Mouse (Mus musculus) myocyte (in vitro differentiated cells): ENCODE results near the gene Nckap1.

Experiments used
- CEBPB ChIP-seq: IDR thresholded peaks from 2 replicates; pipeline ENCODE4 v1.6.1; 2011; ENCODE audit warnings: mild to moderate bottlenecking, moderate library complexity; ENCODE audit not compliant: poor library complexity, insufficient read depth, severe bottlenecking
- TCF12 ChIP-seq: IDR thresholded peaks from one replicate; pipeline ENCODE4 v1.6.1; 2011; ENCODE audit warnings: mild to moderate bottlenecking, control low read depth; ENCODE audit not compliant: poor library complexity, insufficient read depth, severe bottlenecking

DNA sequence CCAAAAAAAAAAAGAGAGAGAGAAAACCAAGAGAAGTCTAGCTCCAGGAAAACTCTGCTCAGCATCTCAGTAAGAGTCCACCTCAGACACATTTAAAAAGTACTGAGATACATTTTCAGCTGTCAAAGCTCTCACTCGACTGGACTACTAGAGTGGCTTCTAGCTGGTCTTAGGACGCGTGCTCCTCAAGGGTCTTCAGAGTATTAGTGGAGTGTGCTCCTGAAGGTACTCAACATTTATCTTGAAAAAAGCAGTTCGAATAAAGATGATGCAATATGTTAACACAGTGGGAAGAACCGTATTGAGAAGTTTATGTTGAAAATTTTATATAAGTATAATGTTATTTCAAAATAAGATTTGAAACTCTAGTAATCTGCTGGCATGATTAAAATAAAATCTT lies 20.4 kb downstream of the Nckap1 start:
- TF ChIP-seq TCF12 (no peak), CEBPB (no peak)
